Mouse (Mus musculus): ENCODE results near the gene Rsph1. TPM values are rescaled to one million over a fixed set of nuclear protein-coding genes. Genes with fewer than 3 reads are reported as not detected.

The Rsph1 gene
- total and polyA plus RNA-seq, 3 experiments, result not detected

GRCm38 (mm10) chr17:31312648-31313047 lies 35.5 kb upstream of the Rsph1 start:
- Histone ChIP-seq H3K4me2 (ENCODE audit: insufficient read depth, low read depth, poor library complexity, severe bottlenecking) (no peak overlapping the region), H3K36me3 (replicated peaks in 1 of 2; ENCODE audit: control insufficient read depth in 1 of 2, insufficient read depth in 1 of 2, low read length in 1 of 2) (no peaks in the 10 kb centered on the region), H3K27ac (ENCODE audit: insufficient read depth, low read depth) (no peak overlapping the region), H3K9me3 (replicated peaks; ENCODE audit: low read length) (no peaks in the 10 kb centered on the region), H3K27me3 (replicated peaks) (peaks cover 15% of the 10 kb centered on the region), H3K9ac (ENCODE audit: insufficient read depth, low read depth) (no peak overlapping the region), H3K4me1 (ENCODE audit: control insufficient read depth in 1 of 2, insufficient read depth in 2 of 2) (peaks cover 2 to 4% of the 10 kb centered on the region in 2 experiments; a peak in 3 of 4 replicates), H3K4me3 (replicated peaks in 1 of 3; ENCODE audit: low read depth in 2 of 3, low read length in 2 of 3, poor library complexity in 1 of 3) (no peak overlapping the region), H3K79me2 (replicated peaks; ENCODE audit: control insufficient read depth, extremely low read depth, insufficient read depth, poor library complexity, severe bottlenecking) (no peaks in the 10 kb centered on the region)
- in situ Hi-C loops (cut with MboI; ENCODE audit: low pct_ligation_motif_present, low pct_unique_long_range_greater_than_20kb, low sequenced_read_pairs) (no loop called here), dilution Hi-C loops (cut with MboI; ENCODE audit: extremely low pct_ligation_motif_present, extremely low pct_unique_long_range_greater_than_20kb, low sequenced_read_pairs) (no loop called here)
- DNase-seq (ENCODE audit: extremely low read depth), result no peak
- TF ChIP-seq POLR2A (IDR thresholded peaks at IDR 0.05; ENCODE audit: low read depth, low read length) (no peak), ZNF384 (IDR thresholded peaks at IDR 0.05; ENCODE audit: low read depth, low read length) (no peak), UBTF (IDR thresholded peaks at IDR 0.05; ENCODE audit: low read depth, low read length) (no peak)

GRCm38 (mm10) chr17:31311047-31311446 lies 33.9 kb upstream of the Rsph1 start:
- H3K4me1 ChIP-seq (ENCODE audit: control insufficient read depth in 1 of 2, insufficient read depth in 2 of 2), result peaks cover 2 to 11% of the 10 kb centered on the region in 2 experiments; a peak in 3 of 4 replicates
- no peaks in the 10 kb centered on the region for H3K79me2 ChIP-seq (replicated peaks; ENCODE audit: control insufficient read depth, extremely low read depth, insufficient read depth, poor library complexity, severe bottlenecking)
- no peak overlapping the region for H3K4me3 ChIP-seq (replicated peaks in 1 of 3; ENCODE audit: low read depth in 2 of 3, low read length in 2 of 3, poor library complexity in 1 of 3)
- H3K27me3 ChIP-seq (replicated peaks), result peaks cover 10% of the 10 kb centered on the region
- H3K4me2 ChIP-seq (ENCODE audit: insufficient read depth, low read depth, poor library complexity, severe bottlenecking), result no peak overlapping the region
- TF ChIP-seq MEF2A (IDR thresholded peaks at IDR 0.05; ENCODE audit: borderline replicate concordance, low read depth, low read length) (no peak), MAZ (IDR thresholded peaks at IDR 0.05; ENCODE audit: low read depth, low read length) (no peak), EP300 (IDR thresholded peaks at IDR 0.05; ENCODE audit: low read length) (no peak), CTCF (conservative IDR thresholded peaks at IDR 0.05 in 1 of 2, IDR thresholded peaks at IDR 0.05 in 1 of 2; ENCODE audit: low read depth in 2 of 2, low read length in 2 of 2) (no peak), ZNF384 (IDR thresholded peaks at IDR 0.05; ENCODE audit: low read depth, low read length) (no peak), RAD21 (IDR thresholded peaks at IDR 0.05; ENCODE audit: low read depth, low read length) (no peak), POLR2AphosphoS2 (IDR thresholded peaks at IDR 0.05; ENCODE audit: low read depth, low read length) (no peak), ELF1 (IDR thresholded peaks at IDR 0.05; ENCODE audit: low read depth, low read length) (no peak)
- H3K27ac ChIP-seq (ENCODE audit: insufficient read depth, low read depth), result no peak overlapping the region
- dilution Hi-C loops (cut with MboI; ENCODE audit: extremely low pct_ligation_motif_present, extremely low pct_unique_long_range_greater_than_20kb, low sequenced_read_pairs), result no loop called here
- DNase-seq (ENCODE audit: extremely low read depth), result no peak
- no peak overlapping the region for H3K9ac ChIP-seq (ENCODE audit: insufficient read depth, low read depth)
- H3K9me3 ChIP-seq (replicated peaks; ENCODE audit: low read length), result no peaks in the 10 kb centered on the region
- in situ Hi-C loops (cut with MboI; ENCODE audit: low pct_ligation_motif_present, low pct_unique_long_range_greater_than_20kb, low sequenced_read_pairs), result no loop called here
- H3K36me3 ChIP-seq (replicated peaks in 1 of 2; ENCODE audit: control insufficient read depth in 1 of 2, insufficient read depth in 1 of 2, low read length in 1 of 2), result no peaks in the 10 kb centered on the region

GRCm38 (mm10) chr17:31309281-31309793 lies 32.2 kb upstream of the Rsph1 start:
- DNase-seq (ENCODE audit: extremely low read depth), result no peak
- dilution Hi-C loops (cut with MboI; ENCODE audit: extremely low pct_ligation_motif_present, extremely low pct_unique_long_range_greater_than_20kb, low sequenced_read_pairs), result no loop called here
- no peaks in the 10 kb centered on the region for H3K36me3 ChIP-seq (replicated peaks in 1 of 2; ENCODE audit: control insufficient read depth in 1 of 2, insufficient read depth in 1 of 2, low read length in 1 of 2)

More at GRCm38 (mm10) chr17:31309281-31309793, 32.2 kb upstream of the Rsph1 start:
- no peak for TF ChIP-seq TBP (conservative IDR thresholded peaks at IDR 0.05; ENCODE audit: low read depth, low read length)
- TF ChIP-seq IRF4 (IDR thresholded peaks at IDR 0.05; ENCODE audit: low read depth, low read length), result 0 out of 2 replicates have a peak, but pooled peaks have one; percentile 20
- H3K27ac ChIP-seq (ENCODE audit: insufficient read depth, low read depth), result no peak overlapping the region
- H3K4me1 ChIP-seq (ENCODE audit: control insufficient read depth in 1 of 2, insufficient read depth in 2 of 2), result peaks cover 13 to 25% of the 10 kb centered on the region in 2 experiments; a peak in 3 of 4 replicates
- no peak overlapping the region for H3K4me3 ChIP-seq (replicated peaks in 1 of 3; ENCODE audit: low read depth in 2 of 3, low read length in 2 of 3, poor library complexity in 1 of 3)
- H3K9ac ChIP-seq (ENCODE audit: insufficient read depth, low read depth), result no peak overlapping the region
- in situ Hi-C loops (cut with MboI; ENCODE audit: low pct_ligation_motif_present, low pct_unique_long_range_greater_than_20kb, low sequenced_read_pairs), result no loop called here
- no peaks in the 10 kb centered on the region for H3K9me3 ChIP-seq (replicated peaks; ENCODE audit: low read length)
- H3K79me2 ChIP-seq (replicated peaks; ENCODE audit: control insufficient read depth, extremely low read depth, insufficient read depth, poor library complexity, severe bottlenecking), result no peaks in the 10 kb centered on the region
- H3K4me2 ChIP-seq (ENCODE audit: insufficient read depth, low read depth, poor library complexity, severe bottlenecking), result no peak overlapping the region
- H3K27me3 ChIP-seq (replicated peaks), result peaks cover 6% of the 10 kb centered on the region
